Mouse (Mus musculus): Measurements from ENCODE around the gene Olfr159. TPM values are rescaled to one million over a fixed set of nuclear protein-coding genes. Genes with fewer than 3 reads are reported as not detected.
"Not testable (repeated sequence)": the region's sequence is repeated elsewhere in the genome, so short reads cannot be mapped to it uniquely, and the experiment has no call there.

Olfr159 gene
- polyA plus RNA-seq (2015; fragmentation: Nextera tagmentation; extraction: Ambion mirVana): not detected in 2 replicates

DNA sequence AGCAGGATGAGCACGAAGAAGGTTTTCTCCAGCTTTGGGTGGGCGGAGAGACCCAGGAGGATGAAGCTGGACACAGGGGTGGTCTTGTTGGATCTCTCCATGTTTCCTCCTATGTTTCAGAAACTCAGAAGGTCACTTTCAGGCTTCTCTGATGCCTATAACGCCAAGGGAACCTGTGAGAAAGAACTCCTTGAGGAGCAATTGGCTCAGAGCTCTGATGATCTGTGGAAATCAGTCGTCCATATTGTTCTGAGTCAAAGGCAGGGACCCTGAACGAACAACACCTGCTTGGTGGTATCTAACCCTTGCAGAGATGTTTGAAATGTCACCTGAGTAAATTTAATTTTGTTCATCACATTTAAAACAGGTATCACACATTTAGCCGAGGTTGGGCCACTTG, at the start of gene Olfr159:
Olfr159 (minus strand) TSS at position 101 of the 400 bp plus-strand sequence.
- H3K4me3 ChIP-seq (replicated peaks): no peak within 1 kb of the TSS
- H3K27ac ChIP-seq (replicated peaks): no peak within 1 kb of the TSS
- no peaks in the 10 kb centered on the region for H3K4me1 ChIP-seq
- WGBS: 90% methylated on average over 6 of the region's 6 CpGs
- no peak for ATAC-seq (ENCODE audit: low FRiP score)
- H3K9me3 ChIP-seq (replicated peaks): no peaks in the 10 kb centered on the region
- no peaks in the 10 kb centered on the region for H3K36me3 ChIP-seq
- no peaks in the 10 kb centered on the region for H3K27me3 ChIP-seq (replicated peaks)
- H3K4me2 ChIP-seq: no peak within 1 kb of the TSS
- H3K9ac ChIP-seq (replicated peaks): no peak within 1 kb of the TSS

DNA sequence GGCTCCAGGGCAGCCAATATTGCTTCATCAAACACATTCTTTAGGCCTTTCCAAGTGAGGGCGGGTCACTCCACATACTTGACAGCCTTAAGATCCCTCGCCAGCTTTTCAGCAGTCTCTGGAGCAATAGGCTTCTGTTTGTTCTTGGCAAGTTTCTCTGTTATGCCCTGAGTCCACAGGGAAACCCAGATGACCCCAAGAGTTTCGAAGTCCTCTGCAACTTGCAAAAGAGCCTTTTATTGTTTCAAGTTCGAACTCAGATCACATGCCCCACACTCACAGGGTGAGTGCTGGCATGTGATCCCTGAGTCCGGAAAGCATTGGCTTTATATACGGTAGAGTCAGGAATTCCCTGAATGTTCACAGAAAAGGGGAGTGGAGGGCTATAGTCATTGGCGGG, 28.1 kb upstream of the Olfr159 start:
- Histone ChIP-seq H3K4me3 (replicated peaks) (no peak overlapping the region), H3K4me2 (no peak overlapping the region), H3K9ac (replicated peaks) (no peak overlapping the region), H3K27me3 (replicated peaks) (no peaks in the 10 kb centered on the region), H3K27ac (replicated peaks) (no peak overlapping the region), H3K9me3 (replicated peaks) (0 out of 2 replicates have a peak, but pooled peaks cover 3% of the 10 kb centered on the region), H3K36me3 (no peaks in the 10 kb centered on the region), H3K4me1 (no peaks in the 10 kb centered on the region)
- WGBS: 59% methylated on average over 7 of the region's 7 CpGs
- no peak for ATAC-seq (ENCODE audit: low FRiP score)

GRCm38 (mm10) chr4:43795844-43796243, 25.0 kb upstream of the Olfr159 start:
- not testable (repeated sequence) for H3K36me3 ChIP-seq; H3K9ac ChIP-seq (replicated peaks); H3K4me3 ChIP-seq (replicated peaks); H3K27ac ChIP-seq (replicated peaks); H3K9me3 ChIP-seq (replicated peaks); H3K27me3 ChIP-seq (replicated peaks); H3K4me1 ChIP-seq; ATAC-seq (ENCODE audit: low FRiP score); H3K4me2 ChIP-seq
- 83% methylated on average over 5 of the region's 5 CpGs for whole genome bisulfite sequencing

DNA sequence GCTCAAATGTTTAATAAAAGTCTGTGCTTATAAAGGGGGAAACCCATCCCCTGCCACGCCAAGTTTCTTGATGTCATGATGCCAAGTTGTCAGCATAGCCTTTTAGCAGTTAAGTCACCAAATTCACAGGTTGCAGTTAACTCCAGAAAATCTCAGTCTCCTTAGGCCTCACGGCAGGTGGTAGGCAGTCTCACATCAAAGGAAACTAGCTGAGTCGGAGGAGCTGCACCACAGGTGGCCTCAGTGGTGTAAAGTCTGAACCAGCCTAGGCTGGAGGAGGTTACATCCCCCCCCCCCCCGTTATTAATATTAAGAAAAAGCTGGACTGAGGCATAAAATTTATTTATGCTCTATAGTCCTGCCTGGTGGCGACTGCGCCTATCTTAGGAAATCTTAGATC, 24.5 kb upstream of the Olfr159 start:
- H3K27ac ChIP-seq (replicated peaks): no peak overlapping the region
- H3K9ac ChIP-seq (replicated peaks): no peak overlapping the region
- 0 out of 2 replicates have a peak, but pooled peaks cover 3% of the 10 kb centered on the region for H3K9me3 ChIP-seq (replicated peaks)
- H3K4me2 ChIP-seq: no peak overlapping the region
- H3K4me3 ChIP-seq (replicated peaks): no peak overlapping the region
- 74% methylated on average over 6 of the region's 6 CpGs for WGBS
- no peaks in the 10 kb centered on the region for H3K4me1 ChIP-seq
- H3K27me3 ChIP-seq (replicated peaks): no peaks in the 10 kb centered on the region
- H3K36me3 ChIP-seq: no peaks in the 10 kb centered on the region
- no peak for ATAC-seq (ENCODE audit: low FRiP score)

DNA sequence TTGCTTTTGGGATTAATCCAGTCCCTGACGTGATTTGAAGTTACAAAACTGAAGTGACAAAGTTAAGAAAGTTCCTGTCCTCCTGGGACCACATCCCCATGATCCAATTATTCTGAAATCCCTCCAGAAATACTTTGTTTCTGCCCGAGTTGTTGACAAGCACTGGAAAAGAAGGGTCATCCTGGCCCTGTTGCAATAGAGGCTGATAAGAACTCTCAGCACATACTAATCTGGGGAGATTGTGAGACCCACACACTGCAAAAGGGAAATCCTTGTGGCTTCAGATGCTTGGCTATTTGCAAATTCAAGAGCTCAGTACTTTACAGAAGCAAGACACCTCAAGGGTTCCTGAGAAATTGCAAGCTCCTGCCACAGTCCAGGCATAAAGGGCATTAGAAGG, 1.5 kb upstream of the Olfr159 start:
- no peak overlapping the region for H3K27ac ChIP-seq (replicated peaks)
- no peak for ATAC-seq (ENCODE audit: low FRiP score)
- H3K4me3 ChIP-seq (replicated peaks): no peak overlapping the region
- H3K4me2 ChIP-seq: no peak overlapping the region
- no peaks in the 10 kb centered on the region for H3K36me3 ChIP-seq
- no peaks in the 10 kb centered on the region for H3K27me3 ChIP-seq (replicated peaks)
- 62% methylated on average over 2 of the region's 2 CpGs for WGBS
- H3K9ac ChIP-seq (replicated peaks): no peak overlapping the region
- H3K9me3 ChIP-seq (replicated peaks): no peaks in the 10 kb centered on the region
- no peaks in the 10 kb centered on the region for H3K4me1 ChIP-seq

DNA sequence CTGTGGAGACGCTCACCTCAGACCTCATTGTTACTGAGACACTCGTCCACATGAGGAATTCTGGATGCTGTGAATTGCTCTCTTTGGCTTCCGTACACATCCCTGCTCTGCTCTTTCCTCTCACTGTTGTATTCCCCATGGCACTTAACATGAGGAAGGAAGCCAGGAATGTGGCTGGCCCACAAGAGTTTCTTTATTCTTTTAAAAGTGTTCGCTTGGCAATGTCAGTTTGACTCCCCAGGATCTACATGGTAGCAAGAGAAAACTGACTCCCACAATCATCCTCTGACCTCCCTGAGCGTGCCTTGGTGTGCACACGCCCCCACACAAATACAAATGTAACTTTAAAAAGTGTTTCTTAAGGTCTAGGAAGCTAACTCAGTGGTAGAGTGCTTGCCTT, 817 bp upstream of the Olfr159 start:
- no peak overlapping the region for H3K27ac ChIP-seq (replicated peaks)
- no peak overlapping the region for H3K9ac ChIP-seq (replicated peaks)
- H3K9me3 ChIP-seq (replicated peaks): no peaks in the 10 kb centered on the region
- H3K36me3 ChIP-seq: no peaks in the 10 kb centered on the region
- H3K4me3 ChIP-seq (replicated peaks): no peak overlapping the region
- H3K4me1 ChIP-seq: no peaks in the 10 kb centered on the region
- H3K4me2 ChIP-seq: no peak overlapping the region
- H3K27me3 ChIP-seq (replicated peaks): no peaks in the 10 kb centered on the region
- ATAC-seq (ENCODE audit: low FRiP score): no peak
- 67% methylated on average over 6 of the region's 6 CpGs for WGBS

- no peak overlapping the region for H3K4me3 ChIP-seq (replicated peaks)
- no peak overlapping the region for H3K9ac ChIP-seq (replicated peaks)
- WGBS: 92% methylated on average over 2 of the region's 2 CpGs
- no peaks in the 10 kb centered on the region for H3K4me1 ChIP-seq
- H3K27me3 ChIP-seq (replicated peaks): no peaks in the 10 kb centered on the region
- no peak for ATAC-seq (ENCODE audit: low FRiP score)
- no peaks in the 10 kb centered on the region for H3K9me3 ChIP-seq (replicated peaks)
- no peaks in the 10 kb centered on the region for H3K36me3 ChIP-seq
- H3K27ac ChIP-seq (replicated peaks): no peak overlapping the region
- H3K4me2 ChIP-seq: no peak overlapping the region
Measured at GRCm38 (mm10) chr4:43769374-43769773, 1.4 kb downstream of the Olfr159 start.

DNA sequence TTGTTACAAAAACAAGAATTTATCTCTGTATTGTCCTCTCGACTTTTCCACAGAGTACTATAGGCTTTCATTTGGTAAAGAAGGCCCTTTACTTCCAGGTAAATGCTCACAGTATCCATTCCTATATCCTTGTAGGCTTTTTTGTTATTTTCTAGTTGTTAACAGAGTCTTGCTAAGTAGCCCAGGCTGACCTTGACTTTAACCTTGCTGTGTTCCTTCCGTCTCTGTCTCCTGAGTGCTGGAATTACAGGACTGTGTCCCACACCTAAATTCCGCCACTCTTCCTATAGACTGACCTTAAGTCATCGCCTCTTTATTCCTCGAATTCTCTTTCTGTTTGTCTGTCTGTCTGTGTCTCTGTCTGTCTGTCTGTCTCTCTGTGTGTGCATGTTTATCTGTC, 2.5 kb downstream of the Olfr159 start:
- no peak overlapping the region for H3K4me2 ChIP-seq
- no peak overlapping the region for H3K9ac ChIP-seq (replicated peaks)
- H3K9me3 ChIP-seq (replicated peaks): no peaks in the 10 kb centered on the region
- H3K36me3 ChIP-seq: no peaks in the 10 kb centered on the region
- H3K4me1 ChIP-seq: no peaks in the 10 kb centered on the region
- no peak overlapping the region for H3K4me3 ChIP-seq (replicated peaks)
- H3K27ac ChIP-seq (replicated peaks): no peak overlapping the region
- ATAC-seq (ENCODE audit: low FRiP score): no peak
- WGBS: 94% methylated on average over 5 of the region's 5 CpGs
- no peaks in the 10 kb centered on the region for H3K27me3 ChIP-seq (replicated peaks)

DNA sequence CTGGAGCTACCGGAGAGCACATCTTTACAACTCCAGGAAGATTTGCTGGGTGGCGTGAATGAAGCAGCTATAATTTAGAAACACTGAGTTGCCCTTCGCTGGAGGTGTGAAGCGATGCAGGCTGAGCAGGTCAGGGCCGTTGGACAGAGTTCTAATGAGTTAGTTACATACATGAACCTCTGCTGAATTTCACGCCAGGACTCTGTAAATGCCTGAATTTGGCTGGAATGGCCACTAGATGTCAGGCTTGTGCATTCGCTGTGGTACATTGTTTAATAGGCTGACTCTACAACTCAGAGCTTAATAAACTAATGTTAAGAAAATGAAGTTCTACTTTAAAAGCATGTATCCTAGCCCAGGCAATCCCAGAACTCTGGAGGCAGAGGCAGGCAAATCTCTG, 7.4 kb downstream of the Olfr159 start:
- Histone ChIP-seq H3K9me3 (replicated peaks) (no peaks in the 10 kb centered on the region), H3K27me3 (replicated peaks) (no peaks in the 10 kb centered on the region), H3K36me3 (no peaks in the 10 kb centered on the region), H3K4me2 (no peak overlapping the region), H3K4me3 (replicated peaks) (no peak overlapping the region), H3K9ac (replicated peaks) (no peak overlapping the region), H3K27ac (replicated peaks) (no peak overlapping the region), H3K4me1 (no peaks in the 10 kb centered on the region)
- ATAC-seq (ENCODE audit: low FRiP score): no peak
- WGBS: 25% methylated on average over 7 of the region's 7 CpGs

GRCm38 (mm10) chr4:43761336-43761735, 9.5 kb downstream of the Olfr159 start:
- H3K27me3 ChIP-seq (replicated peaks): no peaks in the 10 kb centered on the region
- no peaks in the 10 kb centered on the region for H3K9me3 ChIP-seq (replicated peaks)
- 75% methylated on average over 2 of the region's 2 CpGs for WGBS

DNA sequence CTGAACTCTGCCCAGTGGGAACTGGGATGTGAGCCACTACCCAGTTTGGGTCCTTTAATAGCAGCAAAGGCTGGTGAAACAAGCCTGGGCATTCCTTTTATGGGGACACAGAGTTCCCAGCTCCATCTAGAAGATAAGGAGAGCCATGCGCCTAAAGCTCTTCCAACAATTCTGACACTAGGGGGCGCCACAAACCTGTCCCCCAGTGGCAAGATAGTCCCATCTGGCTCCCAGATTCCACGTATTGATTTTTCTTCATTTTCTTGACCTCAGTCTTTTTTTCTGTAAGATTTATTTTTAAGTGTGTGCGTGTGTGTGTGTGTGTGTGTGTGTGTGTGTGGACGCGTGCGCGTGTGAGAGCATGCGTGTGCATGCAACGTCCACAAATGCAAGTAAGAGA, 10.3 kb downstream of the Olfr159 start:
- no peak overlapping the region for H3K27ac ChIP-seq (replicated peaks)
- H3K27me3 ChIP-seq (replicated peaks): no peaks in the 10 kb centered on the region
- H3K36me3 ChIP-seq: no peaks in the 10 kb centered on the region
- no peak for ATAC-seq (ENCODE audit: low FRiP score)
- H3K4me1 ChIP-seq: no peaks in the 10 kb centered on the region
- H3K9me3 ChIP-seq (replicated peaks): no peaks in the 10 kb centered on the region
- no peak overlapping the region for H3K4me2 ChIP-seq
- no peak overlapping the region for H3K9ac ChIP-seq (replicated peaks)
- no peak overlapping the region for H3K4me3 ChIP-seq (replicated peaks)
- WGBS: 75% methylated on average over 10 of the region's 10 CpGs

More at GRCm38 (mm10) chr4:43761336-43761735, 9.5 kb downstream of the Olfr159 start:
- ATAC-seq (ENCODE audit: low FRiP score): no peak
- H3K27ac ChIP-seq (replicated peaks): no peak overlapping the region
- no peaks in the 10 kb centered on the region for H3K4me1 ChIP-seq
- no peak overlapping the region for H3K4me2 ChIP-seq
- no peak overlapping the region for H3K9ac ChIP-seq (replicated peaks)
- H3K36me3 ChIP-seq: no peaks in the 10 kb centered on the region
- H3K4me3 ChIP-seq (replicated peaks): no peak overlapping the region

DNA sequence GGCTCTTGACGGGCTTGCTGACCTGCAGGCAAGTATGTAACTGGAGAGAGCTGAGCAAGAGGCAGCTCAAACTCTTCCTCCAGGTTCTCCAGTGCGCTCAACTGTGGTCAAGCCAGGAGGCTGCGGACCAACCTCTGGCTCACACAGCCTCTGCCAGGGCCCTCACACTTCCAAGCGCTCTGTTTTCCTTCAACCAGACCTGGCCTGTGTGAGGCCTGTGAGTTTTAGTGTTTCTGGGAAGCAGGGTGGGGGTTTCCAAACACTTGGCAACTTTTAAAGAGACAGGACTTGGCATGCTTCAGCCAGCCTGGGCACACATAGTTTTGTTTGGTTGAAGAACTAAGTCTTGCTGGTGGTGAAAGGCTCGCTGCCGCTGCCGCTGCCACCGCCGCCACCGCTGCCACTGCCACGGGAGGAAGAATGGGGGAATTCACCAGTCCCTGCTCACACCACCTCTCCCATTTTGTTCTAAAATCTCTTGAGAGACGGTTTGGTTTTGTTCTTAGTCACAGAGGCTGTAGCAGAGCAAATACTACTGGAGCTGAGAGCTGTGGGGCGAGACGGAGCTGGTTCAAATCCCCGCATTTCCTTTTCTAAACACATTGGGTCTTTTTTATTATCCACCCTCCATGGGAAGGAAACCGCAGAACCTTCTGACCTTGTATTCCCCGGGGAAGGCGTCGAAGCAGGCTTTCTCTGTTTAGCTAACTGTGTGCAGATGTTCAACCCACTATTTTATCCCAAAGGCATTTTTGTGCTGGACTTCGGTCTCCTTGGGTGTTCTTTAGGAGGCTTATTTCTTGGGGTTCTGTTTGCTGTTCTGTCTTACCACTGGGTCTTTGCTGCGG, 11.0 kb downstream of the Olfr159 start:
- Histone ChIP-seq H3K36me3 (no peaks in the 10 kb centered on the region), H3K9me3 (replicated peaks) (no peaks in the 10 kb centered on the region), H3K9ac (replicated peaks) (no peak overlapping the region), H3K27ac (replicated peaks) (no peak overlapping the region), H3K4me1 (no peaks in the 10 kb centered on the region), H3K4me3 (replicated peaks) (no peak overlapping the region), H3K4me2 (no peak overlapping the region), H3K27me3 (replicated peaks) (no peaks in the 10 kb centered on the region)
- 87% methylated on average over 21 of the region's 21 CpGs for WGBS
- no peak for ATAC-seq (ENCODE audit: low FRiP score)

Data from neural tube, embryonic 15.5 days (tissue).